Mouse (Mus musculus): ENCODE measurements around the gene Csnk1d. TPM values are rescaled to one million over a fixed set of nuclear protein-coding genes. Genes with fewer than 3 reads are reported as not detected.

Csnk1d gene
- total RNA-seq, 1 experiment, result 60.7 TPM

DNA sequence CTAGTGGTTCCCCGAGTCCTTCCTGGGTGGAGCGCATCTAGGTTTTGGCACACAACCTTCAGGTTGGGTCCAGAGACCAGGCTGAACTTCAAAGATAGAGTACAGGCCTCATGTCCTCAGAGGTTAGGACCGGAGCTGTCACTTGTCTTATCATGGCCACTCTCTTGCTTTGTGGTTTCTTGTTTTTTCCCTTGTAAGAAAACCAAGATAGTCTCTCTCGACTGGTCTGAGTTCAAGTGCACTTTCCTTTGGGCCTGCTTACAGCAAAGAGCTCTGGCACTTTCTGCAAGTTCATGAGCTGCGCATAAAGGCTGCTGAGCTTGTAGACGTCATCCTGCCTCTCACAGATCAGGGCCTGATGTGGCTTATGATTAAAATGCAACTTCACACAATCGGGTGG is 36.1 kb upstream of the Csnk1d start:
- H3K9ac ChIP-seq (ENCODE audit: insufficient read depth, low read depth, low read length, poor library complexity, severe bottlenecking), result no peak overlapping the region
- no peak overlapping the region for H3K4me3 ChIP-seq (ENCODE audit: insufficient read depth in 1 of 2, low read depth in 1 of 2, low read length in 2 of 2, poor library complexity in 1 of 2, severe bottlenecking in 1 of 2)
- no peak for DNase-seq (ENCODE audit: low read depth, low spot score)
- H3K4me1 ChIP-seq (ENCODE audit: control insufficient read depth in 2 of 2, insufficient read depth in 2 of 2, low read length in 2 of 2, poor library complexity in 1 of 2), result no peaks in the 10 kb centered on the region
- no peaks in the 10 kb centered on the region for H3K36me3 ChIP-seq (ENCODE audit: control insufficient read depth, insufficient read depth, low read length, poor library complexity, severe bottlenecking)
- no peak overlapping the region for H3K27ac ChIP-seq (ENCODE audit: insufficient read depth, low read depth, low read length, poor library complexity, severe bottlenecking)
- no peak for TF ChIP-seq CHD2 (IDR thresholded peaks at IDR 0.05; ENCODE audit: low read depth, low read length)
- TF ChIP-seq MAFK (IDR thresholded peaks at IDR 0.05; ENCODE audit: insufficient read depth, low read depth, low read length), result no peak
- TF ChIP-seq ZC3H11A (IDR thresholded peaks at IDR 0.05; ENCODE audit: borderline replicate concordance, low read depth, low read length), result no peak
- TF ChIP-seq ZNF384 (IDR thresholded peaks at IDR 0.05; ENCODE audit: low read depth, low read length), result no peak
- no peak for TF ChIP-seq HCFC1 (IDR thresholded peaks at IDR 0.05; ENCODE audit: borderline replicate concordance, insufficient read depth, low read length)
- in situ Hi-C loops (cut with MboI; ENCODE audit: low sequenced_read_pairs in 2 of 2, unreplicated experiment in 2 of 2), result no loop called here
- H3K9me3 ChIP-seq (ENCODE audit: control insufficient read depth, insufficient read depth, low read depth, low read length), result no peaks in the 10 kb centered on the region

- no peak for DNase-seq (ENCODE audit: low read depth, low spot score)
- H3K4me3 ChIP-seq (ENCODE audit: insufficient read depth in 1 of 2, low read depth in 1 of 2, low read length in 2 of 2, poor library complexity in 1 of 2, severe bottlenecking in 1 of 2), result no peak overlapping the region
- in situ Hi-C loops (cut with MboI; ENCODE audit: low sequenced_read_pairs in 2 of 2, unreplicated experiment in 2 of 2), result no loop called here
- TF ChIP-seq ZC3H11A (IDR thresholded peaks at IDR 0.05; ENCODE audit: borderline replicate concordance, low read depth, low read length) (no peak), HCFC1 (IDR thresholded peaks at IDR 0.05; ENCODE audit: borderline replicate concordance, insufficient read depth, low read length) (no peak), CHD2 (IDR thresholded peaks at IDR 0.05; ENCODE audit: low read depth, low read length) (no peak), MAFK (IDR thresholded peaks at IDR 0.05; ENCODE audit: insufficient read depth, low read depth, low read length) (no peak), ZNF384 (IDR thresholded peaks at IDR 0.05; ENCODE audit: low read depth, low read length) (no peak)
- no peaks in the 10 kb centered on the region for H3K36me3 ChIP-seq (ENCODE audit: control insufficient read depth, insufficient read depth, low read length, poor library complexity, severe bottlenecking)
- H3K9me3 ChIP-seq (ENCODE audit: control insufficient read depth, insufficient read depth, low read depth, low read length), result no peaks in the 10 kb centered on the region
- H3K27ac ChIP-seq (ENCODE audit: insufficient read depth, low read depth, low read length, poor library complexity, severe bottlenecking), result no peak overlapping the region
- H3K4me1 ChIP-seq (ENCODE audit: control insufficient read depth in 2 of 2, insufficient read depth in 2 of 2, low read length in 2 of 2, poor library complexity in 1 of 2), result no peaks in the 10 kb centered on the region
- H3K9ac ChIP-seq (ENCODE audit: insufficient read depth, low read depth, low read length, poor library complexity, severe bottlenecking), result no peak overlapping the region
Observed at GRCm38 (mm10) chr11:121024163-121024562, 33.0 kb upstream of the Csnk1d start.

GRCm38 (mm10) chr11:121019501-121019900 is 28.4 kb upstream of the Csnk1d start:
- TF ChIP-seq MAFK (IDR thresholded peaks at IDR 0.05; ENCODE audit: insufficient read depth, low read depth, low read length), result no peak
- no peak for TF ChIP-seq HCFC1 (IDR thresholded peaks at IDR 0.05; ENCODE audit: borderline replicate concordance, insufficient read depth, low read length)
- TF ChIP-seq ZC3H11A (IDR thresholded peaks at IDR 0.05; ENCODE audit: borderline replicate concordance, low read depth, low read length), result no peak
- no peak for TF ChIP-seq ZNF384 (IDR thresholded peaks at IDR 0.05; ENCODE audit: low read depth, low read length)
- no peak for TF ChIP-seq CHD2 (IDR thresholded peaks at IDR 0.05; ENCODE audit: low read depth, low read length)
- Histone ChIP-seq H3K4me1 (ENCODE audit: control insufficient read depth in 2 of 2, insufficient read depth in 2 of 2, low read length in 2 of 2, poor library complexity in 1 of 2) (no peaks in the 10 kb centered on the region), H3K36me3 (ENCODE audit: control insufficient read depth, insufficient read depth, low read length, poor library complexity, severe bottlenecking) (no peaks in the 10 kb centered on the region), H3K4me3 (ENCODE audit: insufficient read depth in 1 of 2, low read depth in 1 of 2, low read length in 2 of 2, poor library complexity in 1 of 2, severe bottlenecking in 1 of 2) (no peak overlapping the region), H3K9me3 (ENCODE audit: control insufficient read depth, insufficient read depth, low read depth, low read length) (no peaks in the 10 kb centered on the region), H3K27ac (ENCODE audit: insufficient read depth, low read depth, low read length, poor library complexity, severe bottlenecking) (no peak overlapping the region), H3K9ac (ENCODE audit: insufficient read depth, low read depth, low read length, poor library complexity, severe bottlenecking) (no peak overlapping the region)
- no peak for DNase-seq (ENCODE audit: low read depth, low spot score)
- in situ Hi-C loops (cut with MboI; ENCODE audit: low sequenced_read_pairs in 2 of 2, unreplicated experiment in 2 of 2), result no loop called here

GRCm38 (mm10) chr11:121017703-121018102 is 26.6 kb upstream of the Csnk1d start:
- Histone ChIP-seq H3K36me3 (ENCODE audit: control insufficient read depth, insufficient read depth, low read length, poor library complexity, severe bottlenecking) (no peaks in the 10 kb centered on the region), H3K4me1 (ENCODE audit: control insufficient read depth in 2 of 2, insufficient read depth in 2 of 2, low read length in 2 of 2, poor library complexity in 1 of 2) (no peaks in the 10 kb centered on the region), H3K9ac (ENCODE audit: insufficient read depth, low read depth, low read length, poor library complexity, severe bottlenecking) (no peak overlapping the region), H3K4me3 (ENCODE audit: insufficient read depth in 1 of 2, low read depth in 1 of 2, low read length in 2 of 2, poor library complexity in 1 of 2, severe bottlenecking in 1 of 2) (no peak overlapping the region), H3K9me3 (ENCODE audit: control insufficient read depth, insufficient read depth, low read depth, low read length) (no peaks in the 10 kb centered on the region), H3K27ac (ENCODE audit: insufficient read depth, low read depth, low read length, poor library complexity, severe bottlenecking) (no peak overlapping the region)
- TF ChIP-seq MAFK (IDR thresholded peaks at IDR 0.05; ENCODE audit: insufficient read depth, low read depth, low read length) (no peak), ZNF384 (IDR thresholded peaks at IDR 0.05; ENCODE audit: low read depth, low read length) (no peak), CHD2 (IDR thresholded peaks at IDR 0.05; ENCODE audit: low read depth, low read length) (no peak), ZC3H11A (IDR thresholded peaks at IDR 0.05; ENCODE audit: borderline replicate concordance, low read depth, low read length) (peak; percentile 30; the same call in 1 of the 2 replicates), HCFC1 (IDR thresholded peaks at IDR 0.05; ENCODE audit: borderline replicate concordance, insufficient read depth, low read length) (no peak)
- in situ Hi-C loops (cut with MboI; ENCODE audit: low sequenced_read_pairs in 2 of 2, unreplicated experiment in 2 of 2), result no loop called here
- peak; percentile 37 for DNase-seq (ENCODE audit: low read depth, low spot score)

DNA sequence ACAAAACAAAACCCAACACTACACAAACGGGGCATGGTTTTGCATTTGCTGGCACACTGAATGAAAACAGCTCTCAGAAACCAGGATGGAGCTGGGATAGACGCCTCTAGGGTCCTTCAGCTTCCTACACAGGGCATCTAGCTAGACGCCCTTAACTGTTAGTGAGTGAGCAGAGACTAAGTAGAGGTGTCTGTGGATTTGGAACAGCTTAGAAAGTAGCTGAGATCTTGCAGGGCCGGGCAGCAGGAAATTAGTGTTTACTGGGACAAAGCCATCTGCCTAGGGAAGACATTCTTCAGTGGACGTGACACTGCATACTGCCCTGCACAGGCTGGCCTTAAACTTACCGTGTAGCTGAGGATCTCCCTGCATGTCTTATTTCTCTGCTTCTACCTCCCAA is 24.3 kb upstream of the Csnk1d start:
- in situ Hi-C loops (cut with MboI; ENCODE audit: low sequenced_read_pairs in 2 of 2, unreplicated experiment in 2 of 2), result no loop called here
- no peak for TF ChIP-seq HCFC1 (IDR thresholded peaks at IDR 0.05; ENCODE audit: borderline replicate concordance, insufficient read depth, low read length)
- no peak for TF ChIP-seq ZC3H11A (IDR thresholded peaks at IDR 0.05; ENCODE audit: borderline replicate concordance, low read depth, low read length)
- TF ChIP-seq MAFK (IDR thresholded peaks at IDR 0.05; ENCODE audit: insufficient read depth, low read depth, low read length), result no peak
- TF ChIP-seq ZNF384 (IDR thresholded peaks at IDR 0.05; ENCODE audit: low read depth, low read length), result no peak
- TF ChIP-seq CHD2 (IDR thresholded peaks at IDR 0.05; ENCODE audit: low read depth, low read length), result no peak
- Histone ChIP-seq H3K4me3 (ENCODE audit: insufficient read depth in 1 of 2, low read depth in 1 of 2, low read length in 2 of 2, poor library complexity in 1 of 2, severe bottlenecking in 1 of 2) (no peak overlapping the region), H3K27ac (ENCODE audit: insufficient read depth, low read depth, low read length, poor library complexity, severe bottlenecking) (no peak overlapping the region), H3K9ac (ENCODE audit: insufficient read depth, low read depth, low read length, poor library complexity, severe bottlenecking) (no peak overlapping the region), H3K9me3 (ENCODE audit: control insufficient read depth, insufficient read depth, low read depth, low read length) (no peaks in the 10 kb centered on the region), H3K4me1 (ENCODE audit: control insufficient read depth in 2 of 2, insufficient read depth in 2 of 2, low read length in 2 of 2, poor library complexity in 1 of 2) (no peaks in the 10 kb centered on the region), H3K36me3 (ENCODE audit: control insufficient read depth, insufficient read depth, low read length, poor library complexity, severe bottlenecking) (no peaks in the 10 kb centered on the region)
- no peak for DNase-seq (ENCODE audit: low read depth, low spot score)
